Mouse (Mus musculus) brown adipose tissue, adult 24 weeks (tissue): ENCODE measurements at regions not wholly inside any gene's neighbourhood (a gene's known extent, or its start where the extent isn't known, plus 50 kb on each side); places are given as distances from the start of the nearest gene placed in this dataset.

Experiments
- H3K27ac ChIP-seq: fragments of 200-500 bp; replicated peaks from 2 replicates; pipeline ENCODE4 v1.5.1; 2012; ENCODE audit warnings: low read depth, mild to moderate bottlenecking, low read length
- H3K4me1 ChIP-seq: fragments of 200-500 bp; 2 replicates; pipeline ENCODE4 v1.6.1; 2012; ENCODE audit warnings: low read length, mixed read lengths; ENCODE audit not compliant: control insufficient read depth, insufficient read depth, insufficient read length
- H3K4me3 ChIP-seq: fragments of 200-500 bp; 2 replicates; pipeline ENCODE4 v1.5.1; 2012; ENCODE audit warnings: low read depth, mild to moderate bottlenecking, low read length, moderate library complexity; ENCODE audit not compliant: insufficient read depth

GRCm38 (mm10) chr3:52929827-52930605, 87.0 kb downstream of the Cog6 start:
- Histone ChIP-seq H3K27ac (no peak overlapping the region), H3K4me3 (no peak overlapping the region), H3K4me1 (no peaks in the 10 kb centered on the region)

- no peak overlapping the region for H3K4me3 ChIP-seq
- H3K4me1 ChIP-seq, result no peaks in the 10 kb centered on the region
- 0 out of 2 replicates have a peak overlapping the region, but pooled peaks have one; percentile 67 for H3K27ac ChIP-seq
These were observed 89.6 kb downstream of the Cog6 start for GRCm38 (mm10) chr3:52927361-52927841.

DNA sequence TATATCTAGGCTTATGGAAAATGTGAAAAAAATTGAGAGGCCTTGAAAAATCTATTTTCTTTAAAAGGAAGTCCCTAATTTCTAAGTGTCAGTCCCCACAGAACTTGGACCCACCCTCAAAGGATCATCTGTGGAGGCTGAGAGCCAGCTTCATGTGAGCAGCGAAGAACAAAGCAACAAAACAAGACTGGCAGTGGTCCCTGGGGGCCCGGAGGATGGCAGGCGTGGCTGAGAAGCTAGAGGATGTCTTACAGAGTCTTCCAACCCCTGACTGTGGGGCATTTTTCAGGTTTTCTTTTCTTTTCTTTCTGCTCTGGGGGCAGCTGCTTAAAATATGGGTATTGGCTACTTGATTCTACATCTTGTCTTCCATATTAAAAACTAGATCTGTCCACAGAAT, 90.5 kb downstream of the Cog6 start:
- no peak overlapping the region for H3K4me3 ChIP-seq
- no peak overlapping the region for H3K27ac ChIP-seq
- H3K4me1 ChIP-seq, result no peaks in the 10 kb centered on the region

DNA sequence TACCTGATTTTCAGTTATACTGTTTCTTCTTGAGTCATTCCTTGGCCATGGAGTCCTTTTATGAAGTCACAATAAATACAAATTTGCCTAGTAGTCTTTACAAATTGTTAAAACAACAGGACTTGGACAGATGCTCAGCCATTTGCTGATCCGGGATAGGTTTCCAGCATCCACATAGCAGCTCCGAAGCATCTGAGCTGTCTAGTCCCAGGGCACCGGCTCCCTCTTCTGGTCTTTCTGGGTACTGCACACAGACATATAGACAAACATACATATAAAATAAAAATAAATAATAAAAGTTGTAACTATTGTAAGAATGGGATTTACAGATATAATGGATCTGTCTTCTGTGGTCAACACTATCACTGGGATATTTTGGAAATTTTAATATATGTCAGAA, 91.8 kb downstream of the Cog6 start:
- H3K4me1 ChIP-seq, result no peaks in the 10 kb centered on the region

GRCm38 (mm10) chr3:52924631-52925030, 92.4 kb downstream of the Cog6 start:
- Histone ChIP-seq H3K4me1 (no peaks in the 10 kb centered on the region), H3K4me3 (no peak overlapping the region), H3K27ac (no peak overlapping the region)

More for the DNA sequence above, 91.8 kb downstream of the Cog6 start:
- Histone ChIP-seq H3K4me3 (no peak overlapping the region), H3K27ac (no peak overlapping the region)

DNA sequence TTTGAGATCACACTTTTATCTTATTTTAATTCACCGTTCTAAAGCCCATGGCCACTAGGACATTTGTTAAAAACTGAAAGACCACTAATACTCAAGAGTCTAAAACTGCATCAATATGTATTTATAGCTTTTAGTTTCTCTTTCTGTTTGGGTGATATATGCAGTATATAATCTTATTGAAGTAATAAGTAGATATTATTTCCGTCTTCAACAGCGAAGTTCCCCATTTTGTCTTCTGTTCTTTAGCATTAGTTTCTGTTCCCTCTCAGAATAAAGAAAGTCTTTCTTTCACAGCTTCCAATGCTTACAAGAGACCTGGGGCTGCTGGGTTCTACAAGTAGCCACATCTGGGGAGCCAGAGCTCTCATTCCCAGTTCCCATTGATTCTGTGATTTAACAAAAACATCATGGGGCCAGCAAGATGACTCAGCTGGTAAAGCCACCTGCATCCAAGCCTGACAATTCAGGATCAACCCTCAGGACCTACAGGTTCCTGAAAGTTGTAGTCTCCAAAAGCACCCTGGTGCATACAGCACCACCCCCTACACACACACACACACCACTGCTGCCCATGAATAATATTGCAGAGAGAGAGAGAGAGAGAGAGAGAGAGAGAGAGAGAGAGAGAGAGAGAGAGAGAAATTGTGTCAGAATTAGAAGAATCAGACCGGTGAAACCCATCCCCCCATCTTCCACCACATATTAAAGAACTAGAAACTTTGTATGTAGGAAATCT, 93.0 kb downstream of the Cog6 start:
- no peaks in the 10 kb centered on the region for H3K4me1 ChIP-seq
- H3K27ac ChIP-seq, result no peak overlapping the region
- no peak overlapping the region for H3K4me3 ChIP-seq

- no peak overlapping the region for H3K27ac ChIP-seq
- no peaks in the 10 kb centered on the region for H3K4me1 ChIP-seq
- no peak overlapping the region for H3K4me3 ChIP-seq
These were observed 94.6 kb downstream of the Cog6 start for GRCm38 (mm10) chr3:52922411-52922810.

- no peak overlapping the region for H3K27ac ChIP-seq
- H3K4me1 ChIP-seq, result no peaks in the 10 kb centered on the region
- no peak overlapping the region for H3K4me3 ChIP-seq
These were observed 110.0 kb downstream of the Cog6 start for GRCm38 (mm10) chr3:52906823-52907564.

- H3K4me1 ChIP-seq, result no peaks in the 10 kb centered on the region
- H3K4me3 ChIP-seq, result no peak overlapping the region
- no peak overlapping the region for H3K27ac ChIP-seq
These were observed 113.0 kb downstream of the Cog6 start for GRCm38 (mm10) chr3:52904028-52904427.

DNA sequence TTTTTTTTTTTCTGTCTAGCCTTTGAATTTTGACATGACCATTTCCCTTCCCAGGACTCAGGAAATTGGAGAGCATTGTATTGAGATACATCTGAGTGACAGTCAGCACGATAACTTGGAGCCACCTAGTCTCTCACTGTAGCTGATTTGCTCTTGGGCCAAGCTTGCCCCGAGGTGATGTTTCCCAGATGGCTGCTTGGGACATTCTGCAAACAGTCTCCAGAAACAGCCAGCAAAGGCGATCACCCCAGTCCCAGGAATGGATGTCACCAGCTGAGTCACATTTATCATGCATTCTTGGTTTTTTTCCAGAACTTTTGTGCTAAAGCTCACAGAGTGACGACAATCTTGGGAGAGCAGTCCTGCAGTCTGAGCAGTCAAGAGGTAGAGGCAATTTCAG, 119.4 kb downstream of the Cog6 start:
- Histone ChIP-seq H3K27ac (no peak overlapping the region), H3K4me3 (no peak overlapping the region), H3K4me1 (peaks cover 3% of the 10 kb centered on the region; the same call in 1 of the 2 replicates)

DNA sequence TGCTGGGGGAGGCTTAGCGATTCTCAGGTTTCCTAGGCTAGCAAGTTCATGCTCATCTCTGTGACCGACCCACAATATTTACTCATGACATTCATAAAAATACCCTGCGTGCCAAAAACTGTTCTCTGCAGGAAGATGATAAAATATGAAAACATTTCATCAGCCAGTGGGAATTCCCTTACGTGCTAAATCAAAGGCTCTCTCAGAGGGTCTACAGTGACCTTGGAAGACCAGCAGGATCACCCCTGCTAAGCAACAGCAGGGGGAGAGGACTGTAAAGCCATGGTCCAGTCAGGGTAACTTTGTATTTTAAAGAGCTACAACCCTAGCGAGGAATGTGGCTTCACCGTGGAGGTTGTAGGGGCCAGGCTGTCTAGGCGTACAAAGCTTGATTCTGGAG, 120.6 kb downstream of the Cog6 start:
- Histone ChIP-seq H3K27ac (no peak overlapping the region), H3K4me3 (no peak overlapping the region), H3K4me1 (peaks cover 3% of the 10 kb centered on the region; the same call in 1 of the 2 replicates)

DNA sequence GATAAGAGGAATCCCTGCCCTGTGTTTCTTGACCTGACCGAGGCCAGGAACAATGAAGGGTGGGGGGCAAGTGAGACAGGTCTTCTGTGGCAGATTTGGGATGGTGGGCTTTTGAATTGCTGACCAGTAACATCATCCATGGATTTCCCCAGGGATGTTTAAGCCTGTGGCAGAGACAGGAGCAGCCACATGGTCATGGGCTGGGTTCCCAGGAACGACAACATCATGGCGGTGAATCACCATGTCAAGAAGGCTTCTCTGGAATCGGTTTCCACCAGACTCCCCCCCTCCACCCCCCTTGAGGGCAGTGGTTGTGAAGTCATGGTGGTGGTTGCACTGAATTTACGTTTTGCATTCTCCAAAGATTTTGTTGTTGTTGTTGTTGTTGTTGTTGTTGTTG, 121.3 kb downstream of the Cog6 start:
- Histone ChIP-seq H3K4me1 (peaks cover 3% of the 10 kb centered on the region; the same call in 1 of the 2 replicates), H3K4me3 (no peak overlapping the region), H3K27ac (no peak overlapping the region)

- Histone ChIP-seq H3K4me3 (no peak overlapping the region), H3K4me1 (peaks cover 3% of the 10 kb centered on the region; the same call in 1 of the 2 replicates), H3K27ac (no peak overlapping the region)
These were observed 122.2 kb downstream of the Cog6 start for GRCm38 (mm10) chr3:52894812-52895211.

GRCm38 (mm10) chr3:52889156-52889715, 127.8 kb downstream of the Cog6 start:
- H3K4me3 ChIP-seq, result no peak overlapping the region
- no peaks in the 10 kb centered on the region for H3K4me1 ChIP-seq
- H3K27ac ChIP-seq, result no peak overlapping the region; the same call in 1 of the 2 replicates

GRCm38 (mm10) chr3:52881981-52882380, 135.1 kb downstream of the Cog6 start:
- no peak overlapping the region for H3K27ac ChIP-seq
- H3K4me1 ChIP-seq, result peaks cover 7% of the 10 kb centered on the region; the same call in 1 of the 2 replicates
- no peak overlapping the region for H3K4me3 ChIP-seq
